Mouse (Mus musculus) left cerebral cortex, postnatal 10 days (tissue): ENCODE measurements around the gene E130208F15Rik. TPM values are rescaled to one million over a fixed set of nuclear protein-coding genes. Genes with fewer than 3 reads are reported as not detected.

ENCODE experiments used
- DNase-seq, 2 experiments: peaks; one replicate each; pipeline ENCODE4 v3.0.0; 2021 to 2022; ENCODE audit warnings: low spot score in 2 of 2, mixed read lengths in 1 of 2; ENCODE audit errors: extremely low spot score in 1 of 2
- intact Hi-C: fragments of 180-260 bp; cut with DNase I; formaldehyde crosslinking; loops from one replicate; pipeline ENCODE4 v1.15.1; 2025
- total RNA-seq, 2 experiments: library from RNA; stranded (reverse); gene quantifications; 2 replicates each; pipeline ENCODE4 v1.2.3; 2021

E130208F15Rik gene
- total RNA-seq, 2 experiments from 2014 or later, result 0.45 to 0.67 TPM

DNA sequence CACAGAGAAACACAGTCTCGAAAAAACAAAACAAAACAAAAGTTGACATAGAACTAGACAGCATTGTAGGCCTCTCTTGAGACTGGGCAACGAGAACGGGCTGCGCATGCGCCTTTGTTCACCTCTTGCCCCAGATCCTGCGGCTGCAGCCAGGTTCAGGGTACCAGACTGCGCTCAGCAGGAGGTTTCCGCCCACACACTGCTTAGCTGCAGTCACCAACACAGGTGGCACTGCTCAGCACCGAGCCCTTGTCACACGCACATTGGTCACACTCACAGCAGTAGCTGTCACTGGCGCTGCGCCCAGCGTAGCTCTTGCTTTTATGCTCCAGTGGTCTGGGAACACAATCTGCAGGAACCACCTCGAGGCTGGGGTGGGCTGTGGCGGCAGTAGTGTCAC lies 5.6 kb downstream of the E130208F15Rik start:
- intact Hi-C loops, result no loop called here

DNA sequence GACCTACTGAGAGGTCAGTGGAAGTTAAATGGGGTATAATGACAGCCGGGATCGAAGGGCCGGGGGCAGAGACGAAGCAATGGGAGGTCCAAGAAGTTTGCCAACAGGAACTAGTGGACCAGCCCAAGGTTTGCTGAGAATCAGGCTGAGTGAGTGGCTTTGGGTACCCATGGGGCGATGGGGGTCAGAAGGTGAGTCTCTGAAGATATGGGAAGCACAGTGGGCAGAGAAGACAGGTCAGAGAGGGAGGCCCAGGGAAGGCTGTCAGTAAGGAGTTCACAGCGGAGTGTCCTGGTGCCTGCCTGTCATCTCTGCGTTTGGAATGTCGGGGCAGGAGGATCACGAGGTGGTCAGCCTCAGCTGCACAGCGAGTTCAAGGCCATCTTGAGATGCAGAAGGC lies 6.8 kb downstream of the E130208F15Rik start:
- intact Hi-C loops, result no loop called here
- DNase-seq, result no peak

More for the DNA sequence above, 5.6 kb downstream of the E130208F15Rik start:
- DNase-seq, result no peak

DNA sequence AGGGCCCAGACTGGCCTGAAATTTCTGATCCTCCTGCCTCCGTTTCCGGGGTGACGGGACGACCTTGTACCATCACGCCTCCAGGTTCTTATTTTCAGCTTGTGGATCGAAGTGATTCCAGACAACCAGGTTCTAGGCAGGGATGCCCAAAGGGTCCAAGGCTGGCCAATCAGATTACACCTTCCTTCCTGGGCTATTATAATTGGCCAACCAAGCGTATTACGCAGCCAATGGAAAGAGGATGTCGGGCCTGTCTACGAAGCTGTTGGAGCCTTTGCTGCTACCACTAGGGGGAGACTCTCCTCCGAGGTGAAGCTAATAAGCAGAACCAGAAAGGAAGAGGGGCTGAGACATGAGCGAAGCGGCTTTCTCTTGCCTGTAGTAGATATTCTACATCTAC lies 10.3 kb downstream of the E130208F15Rik start:
- intact Hi-C loops, result no loop called here
- peak; percentile 89 to 93 for DNase-seq

DNA sequence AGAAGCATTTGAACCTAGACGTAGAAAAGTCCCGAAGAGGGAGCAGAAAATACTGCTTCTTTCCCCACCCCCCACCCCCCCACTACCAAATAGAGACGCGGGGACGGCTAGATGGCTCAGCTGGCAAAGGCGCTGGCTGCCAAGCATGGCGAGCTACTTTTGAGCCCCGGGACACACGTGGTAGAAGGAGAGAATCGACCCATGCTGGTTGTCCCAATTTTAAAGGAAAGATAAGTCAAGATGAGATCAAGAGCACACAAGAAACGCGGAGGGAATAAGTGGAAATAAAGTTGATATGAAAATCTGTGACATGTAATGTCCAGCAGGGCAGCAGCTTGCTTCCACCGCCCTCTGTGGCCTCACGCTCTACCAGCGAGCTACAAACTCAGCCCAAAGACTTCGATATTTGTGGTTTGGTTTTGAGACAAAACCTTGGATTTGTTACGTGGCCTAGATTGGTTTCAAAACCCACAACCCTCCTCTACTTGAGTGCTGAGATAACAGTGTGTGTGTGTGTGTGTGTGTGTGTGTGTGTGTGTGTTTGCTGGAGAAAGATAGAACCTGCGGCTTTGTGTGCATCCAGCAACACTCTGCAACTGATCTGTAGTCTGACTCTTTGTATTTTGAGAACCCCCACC lies 11.2 kb downstream of the E130208F15Rik start:
- intact Hi-C loops, result no loop called here

DNA sequence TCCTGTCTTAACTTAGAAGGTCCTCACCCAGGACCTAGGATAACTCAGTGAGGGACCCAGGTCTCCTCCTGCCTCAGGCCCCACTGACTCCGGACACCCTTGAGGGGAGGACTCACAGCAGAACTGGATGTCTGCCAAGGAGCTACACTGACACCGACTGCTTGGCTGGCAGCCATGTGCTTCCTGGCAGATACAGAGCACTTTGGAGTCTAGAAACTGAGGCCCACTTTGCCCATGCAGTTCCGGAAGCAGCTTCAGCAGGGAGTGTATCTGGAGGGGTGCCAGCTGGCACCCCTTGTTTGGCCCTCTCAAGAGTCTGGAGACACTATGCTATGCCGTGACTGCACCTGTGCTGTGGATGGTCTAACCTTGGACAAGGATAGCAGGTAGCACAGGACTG lies 11.9 kb downstream of the E130208F15Rik start:
- intact Hi-C loops, result no loop called here
- peak; percentile 88 to 90 for DNase-seq

More for the DNA sequence above, 11.2 kb downstream of the E130208F15Rik start:
- no peak for DNase-seq

DNA sequence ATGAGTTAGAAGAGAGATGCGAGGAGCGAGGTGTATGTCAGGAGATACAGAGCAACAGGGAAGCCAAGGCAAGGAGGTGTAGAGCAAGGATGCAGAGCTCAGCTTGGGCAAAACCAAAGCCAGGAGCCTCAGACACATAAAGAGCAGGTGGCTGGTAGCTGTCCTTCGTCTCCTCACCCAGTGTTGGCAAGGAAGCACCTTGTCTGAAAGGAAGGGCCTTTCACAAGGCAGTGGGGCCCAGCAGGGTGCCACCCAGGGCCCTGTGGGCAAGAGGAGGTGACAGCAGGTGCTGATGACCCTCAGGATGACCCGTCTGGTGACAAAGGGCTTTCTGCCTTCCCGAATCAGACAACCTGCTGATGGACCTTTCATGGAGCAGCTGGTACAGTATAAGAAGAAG lies 13.0 kb downstream of the E130208F15Rik start:
- intact Hi-C loops, result no loop called here

DNA sequence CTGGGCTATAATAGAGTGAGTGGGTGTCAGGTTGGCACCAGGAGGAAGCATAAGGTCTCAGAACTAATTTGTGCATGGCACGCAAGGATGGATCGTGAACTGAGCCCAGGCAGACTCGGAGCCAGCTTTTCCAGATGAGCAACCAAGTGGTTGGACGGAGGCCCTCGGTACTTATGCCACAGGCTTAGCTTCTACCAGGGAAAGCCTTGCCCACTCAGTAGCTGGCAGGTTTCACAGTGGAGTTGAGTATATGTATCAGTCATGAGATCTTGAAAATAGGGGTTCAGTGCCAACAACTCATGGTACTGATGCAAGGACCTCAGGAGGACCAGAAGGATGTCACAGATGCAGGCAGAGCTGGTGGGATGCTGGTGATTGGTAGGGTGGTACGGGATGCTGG lies 14.1 kb downstream of the E130208F15Rik start:
- DNase-seq, result peak in 1 of 2 experiments; percentile 46
- intact Hi-C loops, result loop anchor here (1.0 kb wide), 1 partner anchor 97 kb away; no protein-coding TSS in a partner anchor

More for the DNA sequence above, 13.0 kb downstream of the E130208F15Rik start:
- no peak for DNase-seq

DNA sequence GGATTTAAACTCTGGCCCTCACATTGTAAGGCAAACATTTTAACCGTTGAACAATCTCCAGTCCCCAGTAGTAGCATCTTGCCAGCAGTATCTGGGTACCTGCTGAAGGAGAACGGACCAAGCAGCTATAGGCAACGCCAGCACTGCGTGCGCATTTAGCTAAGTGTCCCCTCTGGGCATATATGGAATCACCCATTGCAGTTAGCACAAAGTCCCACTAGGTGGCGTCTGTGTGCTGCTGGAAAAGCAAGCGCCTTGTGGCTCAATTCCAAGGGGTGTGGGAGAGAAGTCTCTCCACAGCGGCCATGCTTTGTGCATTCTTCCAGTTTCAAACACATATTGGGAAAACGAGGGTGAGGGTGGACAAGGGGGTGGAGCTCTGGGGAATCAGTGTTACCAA lies 14.8 kb downstream of the E130208F15Rik start:
- peak; percentile 90 to 94 for DNase-seq
- intact Hi-C loops, result loop anchor here (1.0 kb wide), 1 partner anchor 96 kb away; no protein-coding TSS in a partner anchor

DNA sequence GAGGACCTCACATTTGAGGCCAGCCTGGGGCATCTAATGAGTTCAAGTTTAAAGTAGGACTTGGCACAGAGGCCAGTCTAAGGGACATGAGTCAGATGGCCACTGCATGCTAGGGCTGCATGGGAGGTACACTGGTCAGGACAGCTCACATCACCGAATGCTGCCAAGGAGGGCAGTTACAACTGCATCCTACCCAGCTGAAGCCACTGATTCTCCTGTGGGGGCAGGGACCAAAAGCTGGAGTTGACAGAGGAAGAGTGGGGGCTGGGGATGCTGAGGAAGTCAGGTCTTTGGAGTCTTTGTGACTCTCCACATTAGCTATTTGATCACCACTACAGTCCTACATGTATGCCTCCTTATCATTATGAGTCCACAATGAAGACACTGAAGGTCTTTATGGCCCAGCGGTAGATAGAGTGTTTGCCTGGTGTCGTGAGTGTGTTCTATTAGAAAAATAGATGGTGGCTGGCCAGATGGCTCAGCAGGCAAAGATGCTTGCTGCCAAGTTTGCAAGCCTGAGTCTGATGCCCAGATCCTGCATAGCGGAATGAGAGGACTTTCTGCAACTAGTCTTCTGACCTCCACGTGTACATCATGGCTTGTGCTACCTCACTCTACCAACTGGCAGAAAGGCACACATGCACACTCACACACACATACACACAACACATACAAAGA lies 18.0 kb downstream of the E130208F15Rik start:
- no peak for DNase-seq
- intact Hi-C loops, result no loop called here

DNA sequence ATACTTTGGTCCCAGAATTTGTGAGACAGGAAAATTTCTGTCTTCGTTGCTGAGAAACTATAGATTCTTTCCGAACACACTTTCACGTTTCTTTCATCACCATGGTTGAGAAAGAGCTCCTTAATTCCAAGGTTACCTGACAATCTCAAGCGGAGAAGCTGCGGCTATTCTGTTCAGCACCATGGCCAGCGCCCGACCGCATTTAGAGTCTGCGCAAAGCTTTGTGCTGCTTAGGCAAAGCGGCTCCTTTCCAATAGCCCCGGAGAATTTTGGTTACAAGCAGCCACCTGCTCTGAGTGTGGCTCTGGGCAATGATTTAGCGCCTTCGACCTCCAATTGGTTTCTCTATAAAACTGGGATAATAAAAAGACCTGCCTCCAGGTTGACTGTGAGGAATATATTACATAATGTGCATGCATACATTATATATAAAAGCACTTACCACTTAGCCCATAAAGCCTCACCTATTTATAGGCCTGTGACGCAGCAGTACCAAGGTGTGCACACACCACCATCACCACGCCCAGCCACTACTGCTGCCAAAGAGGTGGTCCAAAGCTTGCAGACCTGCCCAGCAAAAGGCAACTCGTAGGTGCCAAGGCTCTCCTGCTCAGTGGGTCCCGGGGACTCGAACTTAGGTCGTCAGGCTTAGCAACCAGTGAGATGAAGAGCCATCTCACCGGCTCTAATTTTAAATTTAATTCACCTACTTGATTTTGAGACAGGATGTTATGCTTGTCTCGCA lies 25.3 kb downstream of the E130208F15Rik start:
- intact Hi-C loops, result no loop called here
- no peak for DNase-seq

DNA sequence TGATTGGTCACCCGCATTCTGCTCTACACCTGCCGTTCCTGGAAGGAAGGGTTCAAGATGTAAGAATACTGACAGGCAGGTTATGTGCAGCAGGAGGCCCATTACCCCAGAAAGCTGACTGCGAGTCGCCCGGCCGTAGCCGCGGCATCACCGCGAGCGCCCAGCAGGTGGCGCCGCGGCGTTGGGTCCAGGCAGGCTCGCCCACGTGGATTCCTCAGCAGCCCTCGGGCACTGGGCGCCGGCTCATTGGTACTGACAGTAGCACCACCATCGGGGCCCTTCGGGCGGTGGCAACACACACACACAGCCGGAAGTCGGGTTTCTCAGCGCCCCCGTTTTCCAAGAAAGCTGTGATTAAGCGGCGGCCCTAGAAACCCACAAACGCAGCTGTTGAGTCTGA lies 26.3 kb downstream of the E130208F15Rik start:
- DNase-seq, result peak; percentile 63 to 85
- intact Hi-C loops, result no loop called here

DNA sequence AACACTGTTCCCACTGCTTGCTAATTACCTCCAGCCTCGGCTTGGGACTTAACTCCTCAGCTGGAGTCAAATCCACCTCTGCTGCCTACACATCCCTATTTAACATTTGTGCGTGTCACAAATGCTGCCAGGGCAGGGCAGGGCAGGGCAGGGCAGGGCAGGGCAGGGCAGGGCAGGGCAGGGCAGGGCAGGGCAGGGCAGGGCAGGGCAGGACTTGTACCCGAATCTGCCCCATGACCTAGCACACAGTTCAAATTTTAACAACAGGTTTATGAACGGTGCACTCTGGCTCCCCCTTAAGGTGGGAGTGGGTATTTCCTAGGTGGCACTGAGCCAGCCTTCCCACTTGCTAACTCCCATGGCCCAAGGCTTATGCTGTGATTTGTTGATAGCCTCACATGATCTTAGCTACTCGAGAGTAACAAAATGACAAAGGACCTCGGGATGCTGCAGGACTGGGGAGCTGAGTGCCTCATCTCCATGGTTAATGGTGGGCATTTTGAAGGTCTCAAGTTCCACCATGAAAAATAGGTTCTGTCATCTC lies 31.8 kb downstream of the E130208F15Rik start:
- peak; percentile 51 to 60 for DNase-seq
- intact Hi-C loops, result no loop called here

DNA sequence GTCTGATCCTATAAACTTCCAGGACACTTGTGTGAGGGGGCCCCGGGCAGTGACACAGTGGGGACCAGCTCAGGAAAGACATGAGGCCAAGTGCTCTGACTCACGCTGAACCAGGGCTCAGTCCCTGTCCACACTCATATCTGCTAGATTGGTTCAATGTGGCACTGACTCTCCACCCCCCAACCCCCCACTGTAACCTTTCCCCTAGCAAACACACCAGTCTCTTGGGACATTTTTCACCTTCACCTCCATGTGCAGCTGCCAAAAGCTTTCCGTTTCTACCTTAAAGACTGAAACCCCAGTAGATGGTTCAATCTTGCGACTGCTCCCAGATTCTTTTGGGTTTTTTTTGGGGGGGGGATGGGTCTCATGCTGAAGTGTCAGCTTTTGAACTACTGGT lies 32.5 kb downstream of the E130208F15Rik start:
- intact Hi-C loops, result no loop called here
- no peak for DNase-seq

DNA sequence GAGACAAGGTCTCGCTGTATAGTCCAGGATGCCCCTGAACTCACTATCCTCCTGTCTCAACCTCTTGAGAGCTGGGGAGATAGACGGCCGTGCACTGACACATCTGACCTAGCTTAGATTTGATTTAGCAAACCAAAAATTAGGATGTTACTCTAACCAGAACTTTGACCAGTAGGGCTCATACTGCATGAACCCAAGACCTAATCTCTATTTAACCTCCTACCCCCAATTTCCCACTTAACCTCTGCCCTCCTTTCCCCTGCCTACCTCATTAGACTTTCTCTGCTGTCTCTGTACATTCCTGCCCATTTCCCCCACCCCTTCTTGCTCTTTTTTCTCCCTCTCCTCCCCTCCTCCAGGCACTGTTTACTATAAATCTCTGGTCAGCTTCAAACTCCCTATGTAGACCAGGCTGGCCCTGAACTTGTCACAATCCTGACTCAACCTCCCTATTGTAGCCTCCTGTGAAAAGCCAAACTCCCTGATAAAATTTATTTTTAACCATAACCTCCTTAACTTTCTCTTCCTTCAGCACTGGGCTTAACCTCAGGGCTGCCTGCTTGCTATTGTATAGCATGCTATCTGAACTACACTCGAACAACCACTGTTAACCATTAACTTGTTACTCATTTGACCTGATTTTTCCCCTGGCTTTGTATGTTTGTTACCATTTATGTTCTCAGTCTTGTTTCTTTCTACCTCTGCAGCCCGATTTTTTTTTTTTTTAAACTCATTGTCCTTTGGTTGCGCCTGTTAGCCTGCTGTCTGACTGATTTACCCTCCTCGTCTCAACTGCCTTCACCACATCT lies 37.0 kb downstream of the E130208F15Rik start:
- intact Hi-C loops, result no loop called here
- no peak for DNase-seq

DNA sequence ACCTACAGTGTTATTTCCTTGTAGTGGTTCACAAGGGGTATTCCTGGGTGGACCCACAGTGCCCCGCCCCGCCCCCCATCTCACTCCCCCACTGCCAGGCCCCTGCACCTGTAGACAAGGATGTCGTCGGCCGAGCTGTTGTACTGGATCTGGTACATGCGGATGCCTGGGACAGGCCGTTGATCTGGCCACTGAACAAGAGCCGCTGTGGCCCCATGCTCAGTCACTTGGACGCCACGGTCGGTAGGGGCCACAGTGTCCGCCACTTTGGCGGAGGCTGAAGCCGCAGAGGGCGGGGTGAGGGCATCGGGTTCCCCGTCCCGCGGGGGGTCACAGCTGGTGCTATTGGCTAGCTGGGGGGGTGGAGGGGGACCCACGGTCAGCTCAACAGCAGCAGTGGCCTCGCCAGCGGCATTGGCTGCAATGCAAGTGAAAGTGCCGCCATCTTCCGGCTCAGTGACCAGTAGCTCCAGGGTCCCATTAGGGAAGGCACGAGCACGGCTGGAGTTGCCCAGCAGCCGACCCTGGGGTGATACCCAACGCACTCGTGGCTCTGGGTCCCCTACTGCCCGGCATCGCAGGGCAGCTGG lies 37.8 kb downstream of the E130208F15Rik start:
- intact Hi-C loops, result no loop called here
- DNase-seq, result no peak

DNA sequence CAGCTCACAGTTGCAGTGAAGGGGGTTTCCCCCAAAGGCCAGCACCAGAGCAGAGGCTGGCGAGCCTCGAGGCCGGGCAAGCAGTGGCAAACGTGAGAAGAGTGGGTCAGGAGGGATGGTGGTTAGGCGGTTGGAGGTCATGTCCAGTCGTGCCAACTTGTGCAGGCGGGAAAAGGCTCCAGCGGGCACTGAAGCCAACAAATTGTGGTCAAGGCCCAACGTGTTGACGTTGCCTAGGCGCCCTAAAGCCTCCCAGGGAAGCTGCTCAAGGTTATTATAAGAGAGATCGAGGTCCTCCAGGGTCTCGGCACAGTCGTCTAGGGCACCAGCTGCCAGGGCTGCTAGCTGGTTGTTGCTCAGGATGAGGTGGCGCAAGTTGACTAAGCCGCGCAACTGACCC lies 38.5 kb downstream of the E130208F15Rik start:
- intact Hi-C loops, result no loop called here
- no peak for DNase-seq

DNA sequence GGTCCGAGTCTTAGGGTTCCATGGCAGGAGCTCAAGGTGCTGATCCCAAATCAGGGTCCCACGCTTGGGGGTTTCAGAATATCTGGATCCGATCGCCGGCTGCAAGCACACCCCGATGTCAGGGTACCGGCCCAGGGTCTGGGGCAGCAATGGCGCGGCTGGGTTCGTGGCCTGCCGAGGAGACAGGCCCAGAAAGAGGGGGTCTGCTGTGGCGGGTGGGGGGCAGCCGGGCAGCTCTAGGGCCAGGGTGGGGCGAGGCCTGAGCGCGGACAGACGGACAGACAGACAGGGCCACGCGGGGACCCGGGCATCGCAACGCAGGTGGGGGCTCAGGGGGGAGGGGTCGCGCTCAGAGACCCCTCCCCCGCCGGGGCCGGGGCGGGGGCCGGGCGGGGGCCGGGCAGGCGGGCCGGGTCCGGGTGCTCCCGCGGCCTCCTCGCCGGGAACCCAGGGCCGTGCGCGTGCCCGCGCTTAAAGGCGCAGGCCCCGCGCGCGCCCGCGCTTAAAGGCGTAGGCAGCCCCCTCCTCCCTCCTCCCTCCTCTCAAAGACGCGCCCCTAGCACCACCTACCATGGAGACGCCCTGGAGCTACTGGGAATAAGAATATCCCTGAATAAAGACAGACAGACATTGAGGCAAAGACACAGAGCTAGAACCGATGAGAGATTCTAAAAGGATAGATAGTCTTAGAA lies 41.3 kb downstream of the E130208F15Rik start, which contains the start of gene Lrfn3:
Lrfn3 (minus strand) TSS at position 121 of the 692 bp plus-strand sequence.
- DNase-seq, result peak; percentile 69 to 82
- intact Hi-C loops, result no loop called here

DNA sequence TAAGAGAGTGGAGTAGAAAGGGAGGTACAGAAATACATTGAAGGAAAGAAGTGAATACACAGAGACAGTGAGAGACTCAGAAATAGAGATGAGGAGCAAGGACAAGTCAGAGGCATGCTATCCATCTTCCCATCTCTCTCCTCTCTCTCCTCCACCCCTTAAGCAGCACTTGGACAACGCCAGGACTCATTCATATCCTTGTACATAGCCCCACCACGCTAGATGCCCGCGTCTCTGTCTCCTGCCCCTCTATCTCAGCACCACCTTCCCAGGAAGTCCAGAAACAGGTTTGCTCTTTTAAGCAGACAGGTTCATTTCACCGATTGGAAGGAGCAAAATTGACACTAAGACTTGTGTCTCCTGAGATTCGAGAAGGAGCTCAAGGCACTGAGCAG lies 41.8 kb downstream of the E130208F15Rik start:
- intact Hi-C loops, result no loop called here

More for the DNA sequence above, 41.8 kb downstream of the E130208F15Rik start:
- DNase-seq, result no peak
